Mouse (Mus musculus) erythroblast, embryonic 14.5 days (primary cell): ENCODE data around the gene Ube2s. TPM values are rescaled to one million over a fixed set of nuclear protein-coding genes. Genes with fewer than 3 reads are reported as not detected.
A peak's percentile ranks its signal among the peaks of the same experiment; 100 is the strongest.

Experiments
- H3K27me3 ChIP-seq: 2 replicates; pipeline ENCODE4 v1.6.1; 2012; ENCODE audit warnings: inconsistent platforms; ENCODE audit not compliant: control insufficient read depth
- H3K36me3 ChIP-seq: 2 replicates; pipeline ENCODE4 v1.6.1; 2012; ENCODE audit warnings: mild to moderate bottlenecking, inconsistent platforms; ENCODE audit not compliant: control insufficient read depth
- H3K4me1 ChIP-seq: 2 replicates; pipeline ENCODE4 v1.6.1; 2012; ENCODE audit warnings: inconsistent platforms; ENCODE audit not compliant: control insufficient read depth
- H3K4me3 ChIP-seq: replicated peaks from 2 replicates; pipeline ENCODE3; 2012; ENCODE audit warnings: moderate library complexity, mild to moderate bottlenecking, inconsistent platforms
- H3K9me3 ChIP-seq: 2 replicates; pipeline ENCODE4 v1.6.1; 2012; ENCODE audit warnings: low read length, inconsistent platforms, mixed read lengths; ENCODE audit not compliant: control insufficient read depth
- GATA1 ChIP-seq: IDR thresholded peaks from 2 replicates; pipeline ENCODE4 v1.6.1; 2012; ENCODE audit warnings: low read length, inconsistent platforms, mixed read lengths
- TAL1 ChIP-seq: IDR thresholded peaks from 3 replicates; pipeline ENCODE4 v1.6.1; 2012; ENCODE audit warnings: low read length, inconsistent platforms, mixed read lengths
- polyA plus RNA-seq: library from polyadenylated mRNA; stranded (reverse); fragments of >175 nt; gene quantifications from 2 replicates; pipeline ENCODE4 v1.2.3, GENCODE M21; 2012

Gene Ube2s
- polyA plus RNA-seq, 1 experiment: 142 TPM

DNA sequence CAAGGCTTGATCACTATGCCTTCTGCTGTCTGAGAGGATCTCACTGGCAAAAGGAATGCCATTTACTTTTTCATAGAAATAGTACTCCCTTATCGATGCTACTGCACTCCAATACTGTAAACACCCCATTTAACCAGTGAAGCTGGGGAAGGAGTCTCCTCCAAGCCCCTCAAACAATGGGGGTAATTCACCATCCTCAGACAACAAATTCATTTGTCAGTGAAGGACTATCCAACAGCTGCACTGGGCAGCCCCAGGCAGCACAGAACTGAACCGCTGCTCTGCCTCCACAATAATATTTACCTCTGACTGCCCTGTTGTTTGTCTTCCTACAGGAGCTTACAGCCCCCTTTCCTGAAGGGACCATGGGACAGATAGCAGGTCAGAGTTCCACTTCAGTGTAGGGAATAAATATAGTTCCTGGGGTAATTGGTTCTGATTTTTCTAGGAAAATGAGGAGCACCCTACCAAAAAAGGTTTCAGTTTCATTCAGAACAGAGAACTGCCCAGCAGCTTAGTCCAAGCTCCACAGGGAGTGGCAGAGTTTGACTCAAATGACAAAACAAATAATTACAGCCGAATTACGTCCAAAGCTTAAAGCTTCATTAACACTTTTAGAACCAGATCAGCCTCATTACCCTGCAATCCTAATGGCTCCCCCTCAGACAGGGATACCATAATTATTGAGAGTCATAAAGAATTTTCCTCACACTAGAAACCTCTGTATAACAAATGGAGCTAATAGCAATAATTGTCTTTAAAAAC is 47.3 kb downstream of the Ube2s start:
- no peaks in the 10 kb centered on the region for H3K9me3 ChIP-seq
- no peak overlapping the region for H3K4me3 ChIP-seq
- H3K4me1 ChIP-seq: no peaks in the 10 kb centered on the region
- H3K27me3 ChIP-seq: peaks cover 54% of the 10 kb centered on the region
- no peak for TF ChIP-seq TAL1
- no peaks in the 10 kb centered on the region for H3K36me3 ChIP-seq

GRCm38 (mm10) chr7:4759670-4760069 is 52.7 kb downstream of the Ube2s start:
- Histone ChIP-seq H3K36me3 (no peaks in the 10 kb centered on the region), H3K9me3 (peaks cover 15% of the 10 kb centered on the region), H3K4me3 (no peak overlapping the region), H3K4me1 (peaks cover 3% of the 10 kb centered on the region; the same call in 1 of the 2 replicates), H3K27me3 (peaks cover 39% of the 10 kb centered on the region)
- TF ChIP-seq GATA1: no peak
- no peak for TF ChIP-seq TAL1

- H3K36me3 ChIP-seq: peaks cover 37% of the 10 kb centered on the region
- H3K4me1 ChIP-seq: peaks cover 61% of the 10 kb centered on the region
- TF ChIP-seq TAL1: no peak
- no peak for TF ChIP-seq GATA1
Observed at GRCm38 (mm10) chr7:4752821-4753570, 59.4 kb downstream of the Ube2s start, which contains the start of gene Cox6b2. Gene Cox6b2 (minus strand): TSS chr7:4753094.

GRCm38 (mm10) chr7:4751971-4752820 is 60.2 kb downstream of the Ube2s start:
- no peak for TF ChIP-seq TAL1
- TF ChIP-seq GATA1: no peak
- Histone ChIP-seq H3K36me3 (peaks cover 42% of the 10 kb centered on the region), H3K27me3 (no peaks in the 10 kb centered on the region), H3K9me3 (peaks cover 15% of the 10 kb centered on the region), H3K4me3 (peak overlapping the region; percentile 67), H3K4me1 (peaks cover 69% of the 10 kb centered on the region)

More at GRCm38 (mm10) chr7:4752821-4753570, 59.4 kb downstream of the Ube2s start, which contains the start of gene Cox6b2:
- Histone ChIP-seq H3K27me3 (peaks cover 4% of the 10 kb centered on the region), H3K4me3 (peak within 1 kb of the TSS; percentile 67), H3K9me3 (peaks cover 15% of the 10 kb centered on the region)

GRCm38 (mm10) chr7:4749169-4749568 is 63.2 kb downstream of the Ube2s start:
- TF ChIP-seq GATA1 (no peak), TAL1 (peak; percentile 70)
- Histone ChIP-seq H3K4me3 (peak overlapping the region; percentile 11), H3K4me1 (peaks cover 96% of the 10 kb centered on the region), H3K9me3 (no peaks in the 10 kb centered on the region), H3K27me3 (no peaks in the 10 kb centered on the region), H3K36me3 (peaks cover 72% of the 10 kb centered on the region)

DNA sequence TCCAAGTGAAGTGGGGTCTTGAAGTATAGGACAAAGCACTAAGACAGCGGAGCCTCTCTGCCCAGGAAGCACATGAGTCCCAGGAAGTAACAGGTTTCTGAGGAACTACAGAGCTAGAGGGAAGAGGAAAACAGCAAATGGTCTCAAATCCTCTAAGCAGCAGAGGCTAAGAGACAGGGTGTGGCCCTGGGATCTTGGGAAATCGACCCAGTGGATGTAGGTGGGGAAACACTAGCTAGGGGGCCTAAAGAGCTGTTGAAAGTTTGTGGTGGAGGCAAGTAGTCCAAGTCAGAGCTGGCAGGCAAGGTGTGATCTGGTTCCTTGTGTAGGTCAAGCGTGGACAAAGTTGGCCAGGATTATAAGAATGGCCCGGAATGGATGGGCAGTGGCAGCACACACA is 64.1 kb downstream of the Ube2s start:
- TF ChIP-seq GATA1: no peak
- no peak for TF ChIP-seq TAL1
- Histone ChIP-seq H3K4me1 (peaks cover 99% of the 10 kb centered on the region), H3K9me3 (no peaks in the 10 kb centered on the region), H3K4me3 (peak overlapping the region; percentile 49), H3K27me3 (no peaks in the 10 kb centered on the region), H3K36me3 (peaks cover 80% of the 10 kb centered on the region)

DNA sequence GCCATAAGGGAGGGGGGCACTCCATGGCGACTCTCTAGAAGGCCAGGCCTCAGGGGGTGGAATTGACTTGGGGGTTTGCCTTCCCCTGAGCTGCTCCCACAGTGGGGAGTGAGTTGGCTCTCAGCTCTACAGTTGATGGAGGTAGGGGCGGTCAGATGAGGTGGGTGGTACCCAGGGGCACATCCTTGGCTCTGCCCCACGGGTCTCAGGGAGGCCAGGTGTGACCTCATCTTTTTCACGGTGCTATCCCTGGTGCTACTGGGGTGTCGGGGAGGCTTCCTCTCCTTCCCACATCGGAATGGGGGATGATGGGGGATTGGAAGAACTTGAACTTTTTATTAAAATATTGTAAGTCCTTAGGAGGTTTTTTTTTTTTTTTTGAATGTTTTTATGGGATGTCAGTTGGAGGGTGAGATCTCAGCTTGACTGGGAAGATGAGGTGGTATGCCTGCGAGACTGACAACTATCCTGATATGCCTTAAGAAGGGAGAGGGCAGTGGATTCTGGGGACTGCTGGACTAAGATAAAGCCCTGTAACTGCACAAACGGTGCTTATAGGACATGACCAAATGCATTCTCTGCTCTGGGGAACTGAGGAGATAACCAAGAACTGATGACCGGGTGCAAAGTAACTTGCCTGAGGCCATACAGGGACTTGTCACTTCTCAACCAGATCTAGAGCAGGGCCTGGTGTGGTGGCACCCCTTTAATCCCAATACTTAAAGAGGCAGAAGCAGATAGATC is 65.1 kb downstream of the Ube2s start:
- Histone ChIP-seq H3K9me3 (no peaks in the 10 kb centered on the region), H3K36me3 (peaks cover 90% of the 10 kb centered on the region), H3K27me3 (no peaks in the 10 kb centered on the region), H3K4me1 (peaks cover 99% of the 10 kb centered on the region), H3K4me3 (peak overlapping the region; percentile 49)
- TF ChIP-seq TAL1: peak; percentile 61
- peak; percentile 64 for TF ChIP-seq GATA1

GRCm38 (mm10) chr7:4746326-4746980 is 65.9 kb downstream of the Ube2s start:
- no peak for TF ChIP-seq TAL1
- no peak for TF ChIP-seq GATA1
- Histone ChIP-seq H3K27me3 (no peaks in the 10 kb centered on the region), H3K4me3 (peak overlapping the region; percentile 49), H3K36me3 (peaks cover 92% of the 10 kb centered on the region), H3K9me3 (no peaks in the 10 kb centered on the region), H3K4me1 (peaks cover 99% of the 10 kb centered on the region)
